Mouse (Mus musculus): ENCODE data around the gene Cfdp1. TPM values are rescaled to one million over a fixed set of nuclear protein-coding genes. Genes with fewer than 3 reads are reported as not detected.

The Cfdp1 gene
- 194 and 201 TPM in 2 replicates for polyA plus RNA-seq (2015; fragmentation: Nextera tagmentation; extraction: Ambion mirVana)

- peak; percentile 100 for ATAC-seq (ENCODE audit: low FRiP score)
- WGBS = under 1% methylated on average over 53 of the region's 53 CpGs
- Histone ChIP-seq H3K27me3 (replicated peaks) (no peaks in the 10 kb centered on the region), H3K4me3 (replicated peaks) (peak within 1 kb of the TSS; percentile 60), H3K27ac (replicated peaks) (peak within 1 kb of the TSS; percentile 60; the same call in 1 of the 2 replicates), H3K9ac (replicated peaks) (peak within 1 kb of the TSS; percentile 59), H3K4me2 (peak within 1 kb of the TSS; percentile 72), H3K4me1 (peaks cover 35% of the 10 kb centered on the region), H3K36me3 (no peaks in the 10 kb centered on the region), H3K9me3 (replicated peaks) (no peaks in the 10 kb centered on the region)
Measured at GRCm38 (mm10) chr8:111853861-111854501, at the start of gene Cfdp1. Gene Cfdp1, minus strand, starts transcription at chr8:111854291.

GRCm38 (mm10) chr8:111902080-111902479 lies 48.0 kb upstream of the Cfdp1 start:
- Histone ChIP-seq H3K9me3 (replicated peaks) (no peaks in the 10 kb centered on the region), H3K4me3 (replicated peaks) (no peak overlapping the region), H3K27me3 (replicated peaks) (no peaks in the 10 kb centered on the region), H3K9ac (replicated peaks) (no peak overlapping the region), H3K36me3 (no peaks in the 10 kb centered on the region), H3K4me1 (no peaks in the 10 kb centered on the region), H3K27ac (replicated peaks) (no peak overlapping the region), H3K4me2 (no peak overlapping the region)
- no peak for ATAC-seq (ENCODE audit: low FRiP score)
- WGBS = 55% methylated on average over 5 of the region's 5 CpGs

- Histone ChIP-seq H3K4me3 (replicated peaks) (no peak overlapping the region), H3K9me3 (replicated peaks) (no peaks in the 10 kb centered on the region), H3K27ac (replicated peaks) (no peak overlapping the region), H3K9ac (replicated peaks) (no peak overlapping the region), H3K27me3 (replicated peaks) (no peaks in the 10 kb centered on the region), H3K4me2 (no peak overlapping the region), H3K36me3 (no peaks in the 10 kb centered on the region), H3K4me1 (no peaks in the 10 kb centered on the region)
- 47% methylated on average over 10 of the region's 10 CpGs for WGBS
- no peak for ATAC-seq (ENCODE audit: low FRiP score)
Measured at GRCm38 (mm10) chr8:111898586-111898985, 44.5 kb upstream of the Cfdp1 start.

GRCm38 (mm10) chr8:111894955-111895354 lies 40.9 kb upstream of the Cfdp1 start:
- no peak for ATAC-seq (ENCODE audit: low FRiP score)
- WGBS = 92% methylated on average over 7 of the region's 7 CpGs
- Histone ChIP-seq H3K4me2 (no peak overlapping the region), H3K36me3 (no peaks in the 10 kb centered on the region), H3K9me3 (replicated peaks) (no peaks in the 10 kb centered on the region), H3K4me3 (replicated peaks) (no peak overlapping the region), H3K27me3 (replicated peaks) (peaks cover 25% of the 10 kb centered on the region), H3K9ac (replicated peaks) (no peak overlapping the region), H3K4me1 (peaks cover 8% of the 10 kb centered on the region), H3K27ac (replicated peaks) (no peak overlapping the region)

- no peak overlapping the region for H3K4me2 ChIP-seq
- no peaks in the 10 kb centered on the region for H3K36me3 ChIP-seq
- 69% methylated on average over 5 of the region's 5 CpGs for WGBS
- no peaks in the 10 kb centered on the region for H3K9me3 ChIP-seq (replicated peaks)
- H3K4me3 ChIP-seq (replicated peaks) = no peak overlapping the region
- no peak overlapping the region for H3K9ac ChIP-seq (replicated peaks)
- H3K27me3 ChIP-seq (replicated peaks) = peaks cover 42% of the 10 kb centered on the region
- no peak overlapping the region for H3K27ac ChIP-seq (replicated peaks)
- H3K4me1 ChIP-seq = peaks cover 14% of the 10 kb centered on the region
- no peak for ATAC-seq (ENCODE audit: low FRiP score)
Measured at GRCm38 (mm10) chr8:111892615-111893014, 38.5 kb upstream of the Cfdp1 start.

GRCm38 (mm10) chr8:111891983-111892382 lies 37.9 kb upstream of the Cfdp1 start:
- H3K4me2 ChIP-seq = no peak overlapping the region
- 45% methylated on average over 8 of the region's 8 CpGs for WGBS
- ATAC-seq (ENCODE audit: low FRiP score) = no peak
- H3K4me1 ChIP-seq = peaks cover 14% of the 10 kb centered on the region
- no peak overlapping the region for H3K27ac ChIP-seq (replicated peaks)
- no peak overlapping the region for H3K4me3 ChIP-seq (replicated peaks)
- no peaks in the 10 kb centered on the region for H3K36me3 ChIP-seq
- H3K9me3 ChIP-seq (replicated peaks) = no peaks in the 10 kb centered on the region
- H3K27me3 ChIP-seq (replicated peaks) = peaks cover 42% of the 10 kb centered on the region
- no peak overlapping the region for H3K9ac ChIP-seq (replicated peaks)

GRCm38 (mm10) chr8:111890911-111891303 lies 36.8 kb upstream of the Cfdp1 start:
- H3K27ac ChIP-seq (replicated peaks) = no peak overlapping the region
- peak overlapping the region; percentile 68; the same call in 1 of the 2 replicates for H3K4me2 ChIP-seq
- ATAC-seq (ENCODE audit: low FRiP score) = peak; percentile 21; the same call in 1 of the 2 replicates
- peaks cover 14% of the 10 kb centered on the region for H3K4me1 ChIP-seq
- no peaks in the 10 kb centered on the region for H3K36me3 ChIP-seq
- H3K27me3 ChIP-seq (replicated peaks) = peaks cover 42% of the 10 kb centered on the region
- no peak overlapping the region for H3K9ac ChIP-seq (replicated peaks)
- H3K9me3 ChIP-seq (replicated peaks) = no peaks in the 10 kb centered on the region
- 54% methylated on average over 6 of the region's 6 CpGs for WGBS
- H3K4me3 ChIP-seq (replicated peaks) = peak overlapping the region; percentile 36; the same call in 1 of the 2 replicates

- H3K27ac ChIP-seq (replicated peaks) = no peak overlapping the region
- peak; percentile 55; the same call in 1 of the 2 replicates for ATAC-seq (ENCODE audit: low FRiP score)
- peak overlapping the region; percentile 24; the same call in 1 of the 2 replicates for H3K9ac ChIP-seq (replicated peaks)
- peak overlapping the region; percentile 36 for H3K4me3 ChIP-seq (replicated peaks)
- peaks cover 42% of the 10 kb centered on the region for H3K27me3 ChIP-seq (replicated peaks)
- peak overlapping the region; percentile 68 for H3K4me2 ChIP-seq
- peaks cover 14% of the 10 kb centered on the region for H3K4me1 ChIP-seq
- H3K9me3 ChIP-seq (replicated peaks) = no peaks in the 10 kb centered on the region
- no peaks in the 10 kb centered on the region for H3K36me3 ChIP-seq
- WGBS = 11% methylated on average over 86 of the region's 86 CpGs
Measured at GRCm38 (mm10) chr8:111889931-111890910, 36.1 kb upstream of the Cfdp1 start.

- no peak overlapping the region for H3K9ac ChIP-seq (replicated peaks)
- no peak overlapping the region for H3K27ac ChIP-seq (replicated peaks)
- 57% methylated on average over 7 of the region's 7 CpGs for WGBS
- no peak for ATAC-seq (ENCODE audit: low FRiP score)
- peaks cover 42% of the 10 kb centered on the region for H3K27me3 ChIP-seq (replicated peaks)
- H3K4me2 ChIP-seq = no peak overlapping the region
- peaks cover 14% of the 10 kb centered on the region for H3K4me1 ChIP-seq
- H3K4me3 ChIP-seq (replicated peaks) = no peak overlapping the region
- no peaks in the 10 kb centered on the region for H3K36me3 ChIP-seq
- no peaks in the 10 kb centered on the region for H3K9me3 ChIP-seq (replicated peaks)
Measured at GRCm38 (mm10) chr8:111888091-111888650, 34.1 kb upstream of the Cfdp1 start.

GRCm38 (mm10) chr8:111887479-111887878 lies 33.4 kb upstream of the Cfdp1 start:
- Histone ChIP-seq H3K4me3 (replicated peaks) (no peak overlapping the region), H3K9me3 (replicated peaks) (no peaks in the 10 kb centered on the region), H3K4me1 (peaks cover 14% of the 10 kb centered on the region), H3K4me2 (no peak overlapping the region), H3K36me3 (no peaks in the 10 kb centered on the region), H3K27ac (replicated peaks) (no peak overlapping the region), H3K9ac (replicated peaks) (no peak overlapping the region), H3K27me3 (replicated peaks) (peaks cover 41% of the 10 kb centered on the region)
- 85% methylated on average over 1 of the region's 1 CpGs for WGBS
- no peak for ATAC-seq (ENCODE audit: low FRiP score)

- H3K4me1 ChIP-seq = 0 out of 2 replicates have a peak, but pooled peaks cover 3% of the 10 kb centered on the region
- WGBS = 89% methylated on average over 4 of the region's 4 CpGs
- H3K36me3 ChIP-seq = no peaks in the 10 kb centered on the region
- H3K9ac ChIP-seq (replicated peaks) = no peak overlapping the region
- H3K27ac ChIP-seq (replicated peaks) = no peak overlapping the region
- peaks cover 7% of the 10 kb centered on the region for H3K27me3 ChIP-seq (replicated peaks)
- no peaks in the 10 kb centered on the region for H3K9me3 ChIP-seq (replicated peaks)
- no peak for ATAC-seq (ENCODE audit: low FRiP score)
- H3K4me2 ChIP-seq = no peak overlapping the region
- no peak overlapping the region for H3K4me3 ChIP-seq (replicated peaks)
Measured at GRCm38 (mm10) chr8:111883615-111884014, 29.5 kb upstream of the Cfdp1 start.

Measured in neural tube, embryonic 15.5 days (tissue).